Mouse (Mus musculus): ENCODE results near the gene Tspan13. TPM values are rescaled to one million over a fixed set of nuclear protein-coding genes. Genes with fewer than 3 reads are reported as not detected.

Tspan13 gene
- total RNA-seq, 1 experiment from 2014 or later, result 194 TPM

DNA sequence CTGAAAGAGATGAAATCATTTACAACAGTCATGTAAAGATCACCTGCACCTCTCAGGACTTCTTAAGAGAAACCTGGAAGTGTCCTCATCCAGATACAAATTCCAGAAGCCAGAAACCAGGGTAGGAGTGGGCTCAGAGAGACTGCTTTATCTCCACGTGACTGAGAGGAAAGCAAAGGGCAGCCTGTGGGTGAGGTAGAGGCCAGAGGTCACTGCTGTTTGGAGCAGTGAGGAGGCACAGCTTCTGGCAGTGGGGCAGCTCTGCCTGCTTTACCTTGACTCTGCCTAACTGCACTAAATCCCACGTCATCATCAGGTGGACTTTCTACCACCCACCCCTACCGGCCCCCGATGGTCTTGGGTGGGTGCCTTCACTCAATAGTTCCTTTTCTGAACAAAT lies 37.6 kb downstream of the Tspan13 start:
- ATAC-seq (replicated peaks in 1 of 2; ENCODE audit: insufficient read depth in 1 of 2, low FRiP score in 2 of 2, low TSS enrichment in 1 of 2, low read depth in 1 of 2, poor library complexity in 2 of 2, severe bottlenecking in 2 of 2), result no peak

DNA sequence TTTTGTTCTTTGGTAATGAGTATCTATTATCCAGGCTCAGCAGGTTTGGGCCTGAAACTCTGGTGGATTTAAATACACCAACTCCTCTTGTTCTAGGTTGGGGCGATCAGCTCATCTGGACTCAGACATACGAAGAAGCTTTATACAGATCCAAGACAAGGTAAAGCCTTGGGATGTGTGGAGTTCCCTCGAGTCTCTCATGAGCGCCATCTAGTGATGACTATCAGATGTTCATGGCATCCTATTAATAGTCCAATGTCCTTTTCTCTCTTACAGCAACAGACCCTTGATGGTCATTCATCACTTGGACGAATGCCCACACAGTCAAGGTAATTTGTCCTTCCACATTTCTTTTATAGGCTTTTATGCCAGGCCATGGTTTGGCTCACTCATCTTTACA lies 46.5 kb downstream of the Tspan13 start:
- peak; percentile 57 to 71; a peak in 3 of 4 replicates for ATAC-seq (replicated peaks in 1 of 2; ENCODE audit: insufficient read depth in 1 of 2, low FRiP score in 2 of 2, low TSS enrichment in 1 of 2, low read depth in 1 of 2, poor library complexity in 2 of 2, severe bottlenecking in 2 of 2)

DNA sequence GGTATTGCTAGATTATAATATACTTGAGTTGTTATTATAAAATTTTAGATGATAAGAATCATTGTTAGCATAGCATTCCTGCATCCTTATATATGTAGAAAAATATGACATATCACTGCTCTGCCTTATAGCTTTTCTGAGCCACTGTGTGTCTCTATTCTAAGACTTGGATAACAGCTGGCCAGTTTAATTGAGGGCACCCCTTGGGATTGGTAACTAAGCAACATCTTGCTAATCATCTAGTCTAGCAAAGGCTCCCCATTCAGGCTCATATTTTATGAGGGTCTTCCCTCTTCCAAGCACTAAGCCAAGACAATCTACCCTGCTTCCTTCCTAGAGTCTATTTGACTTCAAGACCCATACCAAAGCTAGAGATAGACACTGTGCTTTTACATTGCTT lies 48.2 kb downstream of the Tspan13 start:
- no peak for ATAC-seq (replicated peaks in 1 of 2; ENCODE audit: insufficient read depth in 1 of 2, low FRiP score in 2 of 2, low TSS enrichment in 1 of 2, low read depth in 1 of 2, poor library complexity in 2 of 2, severe bottlenecking in 2 of 2)

DNA sequence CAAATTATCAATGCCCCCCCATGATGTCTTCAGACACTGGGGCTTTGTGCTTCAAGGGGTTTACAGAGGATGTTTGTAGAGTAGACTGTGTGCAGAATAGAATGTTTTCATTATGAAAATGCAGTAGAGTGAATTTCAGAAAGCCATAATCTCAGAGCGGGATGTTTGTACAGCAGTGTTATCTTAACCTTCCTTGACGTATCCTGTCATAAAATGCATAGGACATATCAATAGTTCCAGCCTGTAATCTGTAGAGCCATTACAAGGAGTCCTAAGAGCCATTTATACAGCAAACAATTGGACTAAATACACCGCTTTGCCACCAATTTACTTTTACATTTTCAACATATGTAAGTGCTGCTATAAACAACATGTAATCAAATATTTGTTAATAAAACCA lies 48.7 kb downstream of the Tspan13 start:
- no peak for ATAC-seq (replicated peaks in 1 of 2; ENCODE audit: insufficient read depth in 1 of 2, low FRiP score in 2 of 2, low TSS enrichment in 1 of 2, low read depth in 1 of 2, poor library complexity in 2 of 2, severe bottlenecking in 2 of 2)

DNA sequence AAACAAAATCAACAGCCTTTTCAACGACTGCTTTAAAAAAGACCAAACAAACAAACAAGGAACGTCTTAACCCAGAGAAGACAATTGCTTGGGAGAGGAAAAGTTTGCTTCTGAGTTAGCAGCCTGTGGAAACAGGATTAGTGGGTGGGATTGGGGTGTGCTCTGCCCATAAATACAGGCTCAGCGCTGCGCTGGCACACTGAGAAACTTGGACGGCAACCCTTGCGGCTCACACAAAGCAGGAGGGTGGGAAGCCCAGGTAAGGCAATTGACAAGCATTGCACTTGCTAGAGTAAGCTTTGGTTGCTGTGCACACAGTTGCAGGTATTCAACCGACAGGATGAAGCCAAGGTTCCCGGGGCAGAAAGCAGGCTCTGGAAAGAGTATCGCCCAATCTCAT lies 49.6 kb downstream of the Tspan13 start, which contains the start of gene Agr2:
Gene Agr2 (plus strand): TSS at position 197 of the 400 bp plus-strand sequence.
- ATAC-seq (replicated peaks in 1 of 2; ENCODE audit: insufficient read depth in 1 of 2, low FRiP score in 2 of 2, low TSS enrichment in 1 of 2, low read depth in 1 of 2, poor library complexity in 2 of 2, severe bottlenecking in 2 of 2), result no peak

DNA sequence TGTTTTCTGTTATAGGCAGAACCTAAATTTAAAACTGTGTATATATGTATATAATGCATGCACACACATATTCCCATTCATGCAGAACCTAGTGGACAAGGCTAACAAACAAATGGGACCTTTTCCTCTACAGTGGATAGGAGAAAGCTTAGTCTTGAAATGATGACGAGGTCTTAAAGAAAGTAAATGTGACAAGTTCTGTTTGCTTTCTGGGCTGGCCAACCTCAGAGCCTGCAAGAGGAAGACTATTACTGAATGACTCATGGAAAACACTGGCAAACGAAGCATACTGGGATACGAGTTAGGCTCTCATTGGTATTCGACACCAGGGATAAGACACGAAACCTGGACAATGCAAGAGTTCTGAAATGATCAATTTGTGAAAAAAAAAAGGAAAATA lies 57.6 kb downstream of the Tspan13 start:
- ATAC-seq (replicated peaks in 1 of 2; ENCODE audit: insufficient read depth in 1 of 2, low FRiP score in 2 of 2, low TSS enrichment in 1 of 2, low read depth in 1 of 2, poor library complexity in 2 of 2, severe bottlenecking in 2 of 2), result no peak

DNA sequence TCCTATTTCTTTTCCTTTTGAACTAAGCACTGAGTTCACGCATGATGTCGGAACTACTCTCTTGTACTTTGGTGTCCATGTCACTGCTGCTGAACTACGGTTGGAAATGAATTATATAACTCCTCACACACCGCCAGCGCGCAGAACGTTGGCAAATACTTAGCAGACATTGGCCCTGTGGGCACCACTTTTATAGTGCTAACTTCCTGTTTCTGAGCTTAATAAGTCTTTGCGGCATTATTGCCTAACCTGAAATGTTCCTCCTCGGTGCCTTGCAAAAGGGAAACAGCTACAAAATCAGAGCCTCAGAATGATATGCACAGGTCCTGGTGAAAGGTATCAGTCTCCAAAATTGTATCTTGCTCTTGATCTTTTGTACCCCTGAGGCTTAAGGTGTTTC lies 58.8 kb downstream of the Tspan13 start:
- ATAC-seq (replicated peaks in 1 of 2; ENCODE audit: insufficient read depth in 1 of 2, low FRiP score in 2 of 2, low TSS enrichment in 1 of 2, low read depth in 1 of 2, poor library complexity in 2 of 2, severe bottlenecking in 2 of 2), result peak; percentile 80 to 92

DNA sequence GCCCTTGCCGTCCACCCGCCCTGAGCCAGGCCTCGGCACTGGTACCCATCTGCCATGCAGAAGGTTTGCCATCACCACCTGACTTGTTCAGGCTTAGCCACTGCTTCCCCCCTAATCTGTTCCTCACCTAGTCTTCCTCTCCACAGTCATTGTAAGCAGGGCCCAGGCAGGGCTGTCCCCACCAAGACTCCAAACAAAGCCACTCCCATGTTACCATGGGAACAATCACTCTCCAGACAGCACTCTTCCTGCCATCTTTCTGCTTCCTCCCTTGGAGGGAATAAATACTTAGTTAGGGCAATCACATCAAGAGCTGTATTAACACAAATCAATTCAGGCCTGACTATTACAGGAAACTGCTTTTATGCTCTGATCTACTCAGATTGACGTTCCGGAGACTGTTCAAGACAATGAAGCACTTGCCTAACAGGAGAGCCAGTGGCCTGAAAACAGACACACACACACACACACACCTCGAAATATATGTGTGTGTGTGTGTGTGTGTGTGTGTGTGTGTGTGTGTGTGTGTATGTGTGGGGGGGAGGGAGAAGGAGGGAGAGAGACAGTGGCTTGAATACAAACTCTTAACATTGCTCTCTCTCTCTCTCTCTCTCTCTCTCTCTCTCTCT lies 60.5 kb downstream of the Tspan13 start:
- ATAC-seq (replicated peaks in 1 of 2; ENCODE audit: insufficient read depth in 1 of 2, low FRiP score in 2 of 2, low TSS enrichment in 1 of 2, low read depth in 1 of 2, poor library complexity in 2 of 2, severe bottlenecking in 2 of 2), result peak; percentile 84 to 86

DNA sequence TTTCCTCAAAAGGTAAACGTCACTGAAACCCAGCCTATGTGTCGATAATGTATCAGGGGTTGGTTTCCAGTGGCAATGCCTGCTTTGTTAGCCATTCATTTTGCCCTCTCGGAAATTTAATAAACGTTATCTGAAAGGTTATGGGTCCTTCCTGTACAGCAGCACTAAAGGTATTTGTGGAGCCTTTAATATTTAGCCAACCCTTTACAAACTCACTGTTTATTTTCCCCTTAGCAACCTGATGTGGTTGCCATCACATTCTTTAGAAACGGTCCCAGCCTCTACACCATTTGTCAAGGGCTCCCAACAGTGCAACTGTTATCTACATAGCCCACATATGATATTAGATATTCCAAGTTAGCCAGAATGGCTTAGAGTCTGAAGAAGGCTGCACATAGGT lies 62.7 kb downstream of the Tspan13 start:
- ATAC-seq (replicated peaks in 1 of 2; ENCODE audit: insufficient read depth in 1 of 2, low FRiP score in 2 of 2, low TSS enrichment in 1 of 2, low read depth in 1 of 2, poor library complexity in 2 of 2, severe bottlenecking in 2 of 2), result no peak

DNA sequence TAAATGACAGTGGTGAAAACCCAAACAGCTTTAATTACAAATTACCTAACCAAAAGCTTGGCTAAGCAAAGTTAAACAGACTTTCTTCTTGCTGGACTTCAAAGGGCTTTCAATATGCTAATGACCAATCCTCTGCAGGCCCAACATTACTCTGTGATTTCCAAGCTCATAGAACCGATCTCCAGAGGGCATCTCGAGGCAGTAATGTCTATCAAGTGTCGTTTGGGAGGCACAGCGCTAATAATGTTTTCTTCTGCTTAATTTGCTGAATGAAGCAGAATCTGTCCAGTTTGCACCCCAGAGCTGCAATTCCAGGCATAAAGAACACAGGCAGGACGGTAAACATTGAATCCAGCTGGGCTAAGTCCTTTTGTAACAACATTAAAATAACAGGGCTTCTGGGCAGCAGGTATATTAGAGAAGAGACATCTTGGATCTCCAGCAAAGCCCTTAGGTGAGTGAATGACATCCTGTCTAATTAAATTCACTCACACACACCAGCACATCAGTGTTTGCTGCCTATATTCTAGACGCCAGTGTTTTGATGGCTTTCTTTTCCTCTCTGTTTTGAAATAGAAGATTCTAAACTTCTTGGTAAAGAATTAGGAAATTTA lies 64.6 kb downstream of the Tspan13 start:
- ATAC-seq (replicated peaks in 1 of 2; ENCODE audit: insufficient read depth in 1 of 2, low FRiP score in 2 of 2, low TSS enrichment in 1 of 2, low read depth in 1 of 2, poor library complexity in 2 of 2, severe bottlenecking in 2 of 2), result no peak

DNA sequence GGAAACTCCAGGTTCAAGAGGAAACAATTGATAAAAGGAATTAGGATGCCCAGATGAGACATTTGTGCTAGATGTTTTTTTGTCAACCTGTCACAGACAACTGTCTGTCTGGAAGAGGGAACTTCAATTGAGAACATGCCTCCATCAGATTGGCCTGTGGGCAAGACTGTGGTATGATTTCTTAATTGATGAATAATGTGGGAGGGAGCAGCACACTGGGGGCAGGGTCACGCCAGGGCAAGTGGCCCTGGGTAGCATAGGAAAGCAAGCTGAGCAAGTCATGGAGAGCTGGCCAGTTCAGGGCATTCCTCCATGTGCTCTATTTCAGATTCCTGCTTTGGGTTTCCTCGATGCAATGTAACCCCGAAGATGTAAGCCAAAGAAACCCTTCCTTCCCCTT lies 66.4 kb downstream of the Tspan13 start:
- peak; percentile 14 to 32; a peak in 1 of 4 replicates for ATAC-seq (replicated peaks in 1 of 2; ENCODE audit: insufficient read depth in 1 of 2, low FRiP score in 2 of 2, low TSS enrichment in 1 of 2, low read depth in 1 of 2, poor library complexity in 2 of 2, severe bottlenecking in 2 of 2)

DNA sequence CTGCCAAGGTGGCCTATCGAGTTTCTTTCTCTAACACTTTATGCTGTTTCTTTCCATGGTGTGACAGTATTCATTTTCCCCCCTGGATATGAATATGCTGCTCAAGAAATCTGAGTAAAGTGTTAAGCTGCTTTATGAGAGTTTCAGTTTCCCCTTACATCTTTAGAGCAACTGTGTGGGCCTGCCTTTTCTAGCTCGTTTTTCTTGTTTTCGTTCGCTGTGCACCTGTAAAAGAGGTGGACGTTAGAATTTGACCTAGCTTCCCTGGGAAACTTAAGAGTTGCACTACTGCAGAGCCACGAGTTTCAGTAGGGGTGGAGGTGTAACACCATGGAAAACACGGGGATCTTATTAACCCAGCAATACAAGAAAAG lies 75.5 kb downstream of the Tspan13 start:
- no peak for ATAC-seq (replicated peaks in 1 of 2; ENCODE audit: insufficient read depth in 1 of 2, low FRiP score in 2 of 2, low TSS enrichment in 1 of 2, low read depth in 1 of 2, poor library complexity in 2 of 2, severe bottlenecking in 2 of 2)

DNA sequence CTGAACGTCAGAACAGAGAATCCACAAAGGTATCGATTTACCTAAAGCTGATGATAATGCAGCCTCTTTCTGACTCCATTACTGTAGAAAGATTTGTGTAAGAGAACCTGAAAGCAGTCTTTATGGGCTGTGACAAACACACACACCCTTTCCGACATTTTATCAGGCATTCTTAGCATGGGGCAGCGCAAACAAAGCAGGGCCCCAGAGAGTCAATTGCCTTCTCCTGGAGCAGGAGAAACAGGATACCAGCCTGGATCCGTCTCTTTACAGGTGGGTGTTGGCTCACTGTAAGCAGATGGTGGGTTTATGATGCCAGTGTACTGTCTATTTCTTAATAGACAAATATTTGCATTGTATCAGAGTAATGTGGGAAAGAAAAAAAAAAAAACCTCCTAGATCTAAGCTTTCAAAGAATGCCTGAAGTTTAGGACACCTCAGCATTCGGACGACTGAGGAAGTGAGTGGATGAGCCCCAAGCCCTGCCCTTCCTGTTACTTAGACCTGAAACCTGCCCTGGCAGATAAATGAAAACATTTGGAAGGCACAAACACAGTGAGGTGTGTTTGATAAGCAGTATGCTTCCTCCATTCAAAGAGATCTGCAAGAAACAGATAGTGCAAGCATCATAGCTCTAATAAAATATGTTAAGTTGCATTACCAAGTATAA lies 76.1 kb downstream of the Tspan13 start:
- ATAC-seq (replicated peaks in 1 of 2; ENCODE audit: insufficient read depth in 1 of 2, low FRiP score in 2 of 2, low TSS enrichment in 1 of 2, low read depth in 1 of 2, poor library complexity in 2 of 2, severe bottlenecking in 2 of 2), result no peak; a peak in 1 of 4 replicates

Other genes with a start within 250 kb of the Tspan13 start
- gene Agr3, start 116.9 kb downstream of the Tspan13 start, total RNA-seq (2017), result not detected in 2 replicates
- gene Agr2, start 49.6 kb downstream of the Tspan13 start, total RNA-seq (2017), result not detected in 2 replicates
- gene Ankmy2, start 114.6 kb upstream of the Tspan13 start, total RNA-seq (2017), result 30.1 and 32.2 TPM in 2 replicates
- gene Bzw2, start 115.6 kb upstream of the Tspan13 start, total RNA-seq (2017), result 98.0 and 117 TPM in 2 replicates
- gene Lrrc72, start 210.9 kb upstream of the Tspan13 start, total RNA-seq (2017), result not detected in 2 replicates